Mouse (Mus musculus): ENCODE data around the gene Aldh18a1. TPM values are rescaled to one million over a fixed set of nuclear protein-coding genes. Genes with fewer than 3 reads are reported as not detected.

Gene Aldh18a1
- polyA plus RNA-seq, 1 experiment from 2014 or later = 51.4 TPM

DNA sequence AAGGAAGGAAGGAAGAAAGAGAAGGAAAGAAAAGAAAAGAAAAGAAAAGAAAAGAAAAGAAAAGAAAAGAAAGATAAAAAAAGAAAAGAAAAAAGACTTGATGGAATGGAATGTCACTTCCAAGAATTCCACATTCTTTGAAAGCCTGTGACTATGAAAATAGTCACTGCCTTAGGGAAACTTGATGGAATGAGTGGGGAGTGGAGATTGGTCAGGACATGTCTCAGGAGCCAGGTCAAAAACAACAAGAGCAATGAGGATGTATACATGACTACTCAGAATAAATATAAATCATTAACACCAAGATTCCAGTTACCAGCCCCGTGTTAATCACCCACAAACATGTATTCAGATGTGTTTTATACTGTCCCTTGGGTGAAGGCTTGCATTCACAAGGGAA lies 69.6 kb downstream of the Aldh18a1 start:
- WGBS = 72% methylated on average over 1 of the region's 1 CpGs
- Histone ChIP-seq H3K36me3 (no peaks in the 10 kb centered on the region), H3K4me3 (no peak overlapping the region), H3K4me2 (no peak overlapping the region), H3K27me3 (no peaks in the 10 kb centered on the region), H3K4me1 (replicated peaks) (no peaks in the 10 kb centered on the region), H3K9ac (no peak overlapping the region), H3K27ac (replicated peaks) (no peak overlapping the region), H3K9me3 (no peaks in the 10 kb centered on the region)
- no peak for ATAC-seq (ENCODE audit: low FRiP score, low read depth)

DNA sequence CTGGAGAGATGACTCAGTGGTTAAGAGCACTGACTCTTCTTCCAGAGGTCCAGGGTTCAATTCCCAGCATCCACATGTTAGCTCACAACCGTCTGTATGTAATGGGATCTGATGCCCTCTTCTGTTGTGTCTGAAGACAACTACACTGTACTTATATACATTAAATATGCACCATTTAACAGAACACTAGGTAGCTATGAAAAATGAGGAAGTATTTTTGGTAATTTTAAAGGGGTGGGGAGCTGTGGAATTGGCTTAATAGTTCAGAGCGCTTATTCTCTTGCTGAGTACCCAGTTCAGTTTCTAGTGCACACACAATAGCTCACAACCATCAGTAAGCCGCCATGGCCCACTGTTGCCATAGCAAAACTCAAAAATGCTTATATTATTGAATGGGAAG lies 72.7 kb downstream of the Aldh18a1 start:
- Histone ChIP-seq H3K4me2 (no peak overlapping the region), H3K4me1 (replicated peaks) (peaks cover 17% of the 10 kb centered on the region), H3K27ac (replicated peaks) (no peak overlapping the region), H3K36me3 (no peaks in the 10 kb centered on the region), H3K9ac (no peak overlapping the region), H3K27me3 (no peaks in the 10 kb centered on the region), H3K4me3 (no peak overlapping the region), H3K9me3 (no peaks in the 10 kb centered on the region)
- no peak for ATAC-seq (ENCODE audit: low FRiP score, low read depth)
- 90% methylated on average over 3 of the region's 3 CpGs for WGBS

DNA sequence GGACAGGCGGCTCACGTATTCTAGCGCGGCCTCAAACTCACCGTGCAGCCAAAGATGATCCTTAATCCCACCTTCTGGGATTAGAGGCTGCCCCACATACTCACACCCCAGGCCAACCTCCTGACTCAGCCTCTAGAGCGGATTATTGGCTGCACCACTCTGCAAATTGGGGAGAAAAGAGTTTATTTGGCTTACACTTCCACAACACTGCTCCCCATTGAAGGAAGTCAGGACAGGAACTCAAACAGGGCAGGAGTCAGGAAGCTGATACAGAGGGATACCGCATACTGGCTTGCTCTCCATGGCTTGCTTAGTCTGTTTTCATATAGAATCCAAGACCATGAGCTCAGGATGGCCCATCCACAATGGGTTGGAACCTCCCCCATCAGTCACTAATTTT lies 73.9 kb downstream of the Aldh18a1 start:
- H3K36me3 ChIP-seq = no peaks in the 10 kb centered on the region
- H3K9ac ChIP-seq = no peak overlapping the region
- no peak for ATAC-seq (ENCODE audit: low FRiP score, low read depth)
- no peaks in the 10 kb centered on the region for H3K27me3 ChIP-seq
- no peaks in the 10 kb centered on the region for H3K9me3 ChIP-seq
- no peak overlapping the region for H3K4me2 ChIP-seq
- peaks cover 28% of the 10 kb centered on the region for H3K4me1 ChIP-seq (replicated peaks)
- 82% methylated on average over 7 of the region's 7 CpGs for WGBS
- H3K27ac ChIP-seq (replicated peaks) = no peak overlapping the region
- H3K4me3 ChIP-seq = no peak overlapping the region

DNA sequence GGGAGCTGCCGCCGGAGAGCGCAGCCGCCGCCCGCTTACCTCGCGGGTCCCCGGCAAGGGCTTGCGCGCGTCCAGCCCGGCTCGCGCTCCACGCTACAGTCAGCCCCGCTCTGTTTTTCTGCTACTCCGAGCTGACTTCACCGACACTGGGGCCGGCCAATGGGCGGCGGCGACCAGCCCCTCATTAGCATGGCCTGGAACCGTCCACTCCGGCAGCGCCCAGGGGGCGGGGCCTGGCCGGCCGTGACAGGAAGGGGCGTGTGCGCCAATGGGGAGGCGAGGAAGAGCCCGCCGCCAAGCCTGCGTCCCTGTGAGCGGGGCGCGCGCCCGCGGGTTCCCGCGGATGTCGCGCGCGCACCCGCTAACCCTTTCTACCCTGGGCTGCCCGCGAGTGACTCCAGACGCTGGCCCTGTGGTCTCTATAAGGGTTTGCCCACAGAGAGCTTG lies 74.6 kb downstream of the Aldh18a1 start, which contains the start of gene Sorbs1:
TSS of gene Sorbs1 (minus strand) at position 148 of the 447 bp plus-strand sequence.
- H3K4me1 ChIP-seq (replicated peaks) = peaks cover 28% of the 10 kb centered on the region
- 3% methylated on average over 51 of the region's 51 CpGs for WGBS
- peak within 1 kb of the TSS; percentile 78 for H3K4me2 ChIP-seq
- no peaks in the 10 kb centered on the region for H3K9me3 ChIP-seq
- H3K9ac ChIP-seq = peak within 1 kb of the TSS; percentile 73
- ATAC-seq (ENCODE audit: low FRiP score, low read depth) = peak; percentile 97
- no peaks in the 10 kb centered on the region for H3K36me3 ChIP-seq
- peak within 1 kb of the TSS; percentile 90 for H3K27ac ChIP-seq (replicated peaks)
- peak within 1 kb of the TSS; percentile 77 for H3K4me3 ChIP-seq
- H3K27me3 ChIP-seq = no peaks in the 10 kb centered on the region

DNA sequence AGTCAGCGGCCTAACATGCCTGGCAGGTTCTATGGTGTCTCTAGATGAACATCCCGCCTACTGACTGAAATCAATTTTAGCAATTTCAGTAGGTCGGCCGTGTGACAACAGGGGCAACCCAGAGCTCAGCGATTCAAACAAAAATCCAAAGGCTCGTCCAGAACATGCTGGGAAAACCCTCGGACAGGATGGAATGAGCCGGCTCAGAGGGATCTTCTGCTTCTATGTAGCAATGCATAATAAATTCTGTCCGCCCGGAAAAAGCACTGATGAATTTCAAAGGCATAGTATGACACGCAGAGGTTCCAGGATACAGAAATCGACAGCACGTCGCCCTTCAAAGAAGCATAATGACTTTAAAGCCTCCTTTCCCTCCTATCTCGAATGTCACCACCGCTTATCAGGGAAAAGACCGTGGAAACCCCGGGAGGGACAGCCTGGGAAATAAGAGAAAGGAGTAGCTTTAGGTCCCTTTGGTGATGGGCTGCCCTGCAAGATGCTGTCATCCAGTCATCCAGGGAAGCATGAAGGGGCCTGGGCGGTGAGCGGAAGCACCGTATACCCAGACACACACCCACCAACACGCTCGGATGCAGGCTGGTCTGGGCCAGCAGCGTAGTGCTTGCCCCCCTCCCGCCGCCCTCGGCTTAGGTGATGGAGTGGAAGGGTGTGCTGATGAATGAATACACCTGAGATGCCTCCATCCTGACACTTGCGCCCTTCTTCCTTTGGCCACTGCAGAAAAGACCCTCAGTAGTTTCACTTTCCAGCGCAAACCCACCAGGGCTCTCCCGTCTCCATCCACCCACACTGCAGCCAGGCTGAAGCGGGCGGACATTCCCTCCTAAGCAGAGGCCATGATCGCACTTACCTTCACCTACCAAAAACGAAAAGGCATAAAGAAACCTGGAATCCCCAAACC lies 75.5 kb downstream of the Aldh18a1 start:
- Histone ChIP-seq H3K4me1 (replicated peaks) (peaks cover 28% of the 10 kb centered on the region), H3K27ac (replicated peaks) (peak overlapping the region; percentile 90), H3K27me3 (no peaks in the 10 kb centered on the region), H3K9me3 (no peaks in the 10 kb centered on the region), H3K4me2 (peak overlapping the region; percentile 78), H3K9ac (peak overlapping the region; percentile 73), H3K36me3 (no peaks in the 10 kb centered on the region), H3K4me3 (peak overlapping the region; percentile 77)
- ATAC-seq (ENCODE audit: low FRiP score, low read depth) = peak; percentile 35
- under 1% methylated on average over 34 of the region's 34 CpGs for WGBS

DNA sequence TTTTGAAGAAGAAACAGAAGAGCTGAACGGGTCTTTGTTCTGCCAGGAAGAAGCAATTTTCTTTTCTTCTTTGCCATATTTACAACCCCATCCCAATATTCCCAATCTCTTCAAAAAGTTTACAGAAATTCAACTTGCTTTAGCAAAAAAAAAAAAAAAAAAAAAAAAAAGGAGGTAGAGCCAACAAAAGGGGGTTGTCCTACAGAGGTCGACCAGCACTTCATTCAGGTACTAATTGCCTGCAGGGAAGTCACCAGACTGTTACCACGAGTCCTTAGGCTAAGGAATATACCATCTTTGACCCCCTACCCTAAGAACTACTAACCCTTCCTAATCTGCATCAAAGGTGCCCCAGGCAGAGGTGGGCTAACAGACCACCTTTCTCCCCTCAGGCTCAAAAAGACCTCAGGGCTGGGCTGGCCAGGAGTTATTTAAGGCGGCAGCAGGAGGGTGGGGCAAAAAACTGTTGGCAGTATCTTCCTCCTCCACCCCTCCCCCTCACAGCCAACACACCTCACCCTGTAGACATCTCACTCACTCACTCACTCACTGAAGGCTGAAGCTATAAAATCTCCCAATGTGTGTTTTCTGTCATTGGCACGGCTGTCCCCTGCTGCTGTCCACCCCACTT lies 76.5 kb downstream of the Aldh18a1 start:
- 18% methylated on average over 5 of the region's 5 CpGs for WGBS
- ATAC-seq (ENCODE audit: low FRiP score, low read depth) = no peak
- peak overlapping the region; percentile 73 for H3K9ac ChIP-seq

DNA sequence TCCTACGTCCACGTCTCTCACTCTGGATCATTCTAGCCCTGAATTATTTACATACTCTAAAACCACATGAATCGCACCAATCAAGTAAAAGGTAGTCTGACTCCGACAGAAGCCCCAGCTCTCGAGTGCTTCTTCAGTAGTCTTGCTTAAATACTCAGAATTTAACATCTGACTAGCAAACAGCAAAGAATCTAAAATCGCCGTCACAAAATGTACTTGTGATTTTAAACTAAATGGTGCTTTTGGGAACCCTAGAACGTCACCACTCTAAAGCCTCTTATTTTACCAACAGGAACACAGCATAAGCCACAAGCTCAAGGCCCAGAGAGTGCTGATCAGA lies 77.2 kb downstream of the Aldh18a1 start:
- Histone ChIP-seq H3K4me3 (peak overlapping the region; percentile 77), H3K27ac (replicated peaks) (peak overlapping the region; percentile 7; the same call in 1 of the 2 replicates), H3K27me3 (no peaks in the 10 kb centered on the region), H3K9me3 (no peaks in the 10 kb centered on the region), H3K4me2 (peak overlapping the region; percentile 78), H3K4me1 (replicated peaks) (peaks cover 28% of the 10 kb centered on the region), H3K36me3 (no peaks in the 10 kb centered on the region), H3K9ac (peak overlapping the region; percentile 73; the same call in 1 of the 2 replicates)
- 47% methylated on average over 8 of the region's 8 CpGs for WGBS
- no peak for ATAC-seq (ENCODE audit: low FRiP score, low read depth)

More for the DNA sequence above, 76.5 kb downstream of the Aldh18a1 start:
- no peaks in the 10 kb centered on the region for H3K9me3 ChIP-seq
- no peaks in the 10 kb centered on the region for H3K36me3 ChIP-seq
- peak overlapping the region; percentile 77 for H3K4me3 ChIP-seq
- H3K4me2 ChIP-seq = peak overlapping the region; percentile 78
- H3K4me1 ChIP-seq (replicated peaks) = peaks cover 28% of the 10 kb centered on the region
- H3K27ac ChIP-seq (replicated peaks) = peak overlapping the region; percentile 90
- H3K27me3 ChIP-seq = no peaks in the 10 kb centered on the region

DNA sequence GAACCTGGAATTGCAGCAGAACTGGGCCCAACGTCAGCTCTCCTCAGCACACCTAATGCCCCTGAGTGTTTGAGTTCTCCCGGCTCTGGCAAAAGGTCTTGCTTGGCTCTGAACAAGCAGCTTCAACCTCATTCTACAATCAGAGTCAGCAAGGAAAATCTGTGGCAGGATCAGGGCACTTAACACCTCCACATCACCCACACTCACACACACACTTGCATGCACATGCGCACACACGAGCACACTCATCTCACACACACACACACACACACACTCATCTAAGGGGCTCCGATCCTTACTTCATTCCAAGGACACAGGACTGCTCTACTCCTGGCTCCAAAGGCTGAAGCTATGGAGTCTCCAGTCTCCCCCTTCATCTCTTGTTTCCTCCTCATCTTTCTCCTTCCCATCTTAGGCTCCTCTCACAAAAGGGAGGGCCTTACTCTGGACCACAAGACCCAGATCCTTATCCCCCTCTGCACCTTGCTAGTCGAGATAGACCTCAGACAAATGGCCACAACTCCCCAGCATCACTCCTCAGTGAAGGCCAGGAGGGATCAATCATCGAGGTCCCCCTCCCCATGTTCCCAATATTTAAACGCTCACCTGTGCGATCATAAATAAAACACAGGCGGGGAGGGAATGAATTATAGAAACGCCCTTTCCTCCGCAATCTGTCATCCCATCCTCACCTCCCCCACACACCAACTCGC lies 77.7 kb downstream of the Aldh18a1 start:
- Histone ChIP-seq H3K36me3 (no peaks in the 10 kb centered on the region), H3K4me2 (peak overlapping the region; percentile 78), H3K9me3 (no peaks in the 10 kb centered on the region), H3K4me1 (replicated peaks) (peaks cover 28% of the 10 kb centered on the region), H3K4me3 (peak overlapping the region; percentile 77), H3K9ac (peak overlapping the region; percentile 73; the same call in 1 of the 2 replicates), H3K27me3 (no peaks in the 10 kb centered on the region), H3K27ac (replicated peaks) (0 out of 2 replicates have a peak overlapping the region, but pooled peaks have one; percentile 8)
- 70% methylated on average over 13 of the region's 13 CpGs for WGBS
- ATAC-seq (ENCODE audit: low FRiP score, low read depth) = no peak

DNA sequence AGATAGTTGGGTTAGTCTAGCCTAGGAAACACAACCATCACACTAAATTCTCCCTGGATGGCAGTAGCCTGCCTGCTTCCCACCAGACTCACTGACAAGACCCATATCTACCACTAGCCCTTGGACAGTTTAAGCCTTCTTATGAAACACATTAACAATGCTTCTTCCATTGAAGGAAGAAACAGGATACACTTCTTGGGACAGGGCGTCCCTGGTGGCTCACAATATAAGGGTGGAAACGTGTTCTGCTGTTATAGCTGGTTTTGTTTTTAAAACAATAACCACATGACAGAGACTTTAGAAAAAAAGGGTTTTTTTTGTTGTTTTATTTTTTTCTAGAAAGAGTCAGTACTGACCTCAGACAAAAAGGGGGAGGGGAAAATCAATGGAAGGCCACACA lies 79.0 kb downstream of the Aldh18a1 start:
- 65% methylated on average over 2 of the region's 2 CpGs for WGBS
- Histone ChIP-seq H3K9ac (no peak overlapping the region), H3K27ac (replicated peaks) (no peak overlapping the region), H3K4me1 (replicated peaks) (peaks cover 28% of the 10 kb centered on the region), H3K27me3 (no peaks in the 10 kb centered on the region), H3K36me3 (no peaks in the 10 kb centered on the region), H3K9me3 (no peaks in the 10 kb centered on the region), H3K4me2 (no peak overlapping the region), H3K4me3 (no peak overlapping the region)
- no peak for ATAC-seq (ENCODE audit: low FRiP score, low read depth)

DNA sequence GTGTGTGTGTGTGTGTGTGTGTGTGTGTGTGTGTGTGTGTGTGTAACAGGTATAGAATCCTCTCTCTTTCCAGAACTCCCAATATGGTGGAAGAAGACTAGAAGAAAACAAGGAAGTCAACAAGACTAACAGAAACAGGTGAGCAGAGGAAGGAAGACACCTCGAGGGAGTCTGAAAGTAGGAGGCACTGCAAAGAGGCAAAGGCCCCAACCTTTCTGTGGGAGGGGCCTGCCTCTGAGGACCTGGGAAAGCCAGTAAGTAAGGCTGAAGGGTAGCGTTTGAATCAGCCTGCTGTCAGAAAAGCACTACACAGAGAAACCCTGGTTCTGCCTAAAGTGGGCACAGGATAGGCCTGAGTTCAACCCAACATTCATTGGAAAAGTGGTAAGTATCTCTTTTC lies 79.4 kb downstream of the Aldh18a1 start:
- Histone ChIP-seq H3K9ac (no peak overlapping the region), H3K4me2 (no peak overlapping the region), H3K27ac (replicated peaks) (no peak overlapping the region), H3K4me3 (no peak overlapping the region), H3K27me3 (no peaks in the 10 kb centered on the region), H3K36me3 (no peaks in the 10 kb centered on the region), H3K4me1 (replicated peaks) (peaks cover 28% of the 10 kb centered on the region), H3K9me3 (no peaks in the 10 kb centered on the region)
- WGBS = 51% methylated on average over 2 of the region's 2 CpGs
- ATAC-seq (ENCODE audit: low FRiP score, low read depth) = no peak

DNA sequence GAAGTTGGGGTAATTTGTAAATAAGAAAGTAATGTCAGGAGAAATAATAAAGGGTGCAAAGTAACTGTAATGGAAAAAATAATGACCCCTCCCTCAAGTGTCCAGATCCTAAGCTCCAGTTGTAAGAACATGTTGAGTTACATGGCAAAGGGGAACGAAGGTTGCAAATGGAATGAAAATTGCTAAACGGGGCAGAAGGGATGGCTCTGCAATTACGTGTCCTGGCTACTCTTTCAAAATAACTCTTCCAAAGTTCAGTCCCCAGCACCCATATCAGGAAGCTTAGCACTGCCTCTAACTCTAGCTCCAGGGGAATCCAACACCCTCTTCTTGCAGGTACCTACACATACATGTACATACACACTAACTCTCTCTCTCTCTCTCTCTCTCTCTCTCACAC lies 81.3 kb downstream of the Aldh18a1 start:
- Histone ChIP-seq H3K27ac (replicated peaks) (no peak overlapping the region), H3K4me1 (replicated peaks) (peaks cover 24% of the 10 kb centered on the region), H3K27me3 (no peaks in the 10 kb centered on the region), H3K36me3 (no peaks in the 10 kb centered on the region), H3K4me3 (no peak overlapping the region), H3K4me2 (no peak overlapping the region), H3K9ac (no peak overlapping the region), H3K9me3 (no peaks in the 10 kb centered on the region)
- 86% methylated on average over 3 of the region's 3 CpGs for whole genome bisulfite sequencing
- ATAC-seq (ENCODE audit: low FRiP score, low read depth) = no peak

DNA sequence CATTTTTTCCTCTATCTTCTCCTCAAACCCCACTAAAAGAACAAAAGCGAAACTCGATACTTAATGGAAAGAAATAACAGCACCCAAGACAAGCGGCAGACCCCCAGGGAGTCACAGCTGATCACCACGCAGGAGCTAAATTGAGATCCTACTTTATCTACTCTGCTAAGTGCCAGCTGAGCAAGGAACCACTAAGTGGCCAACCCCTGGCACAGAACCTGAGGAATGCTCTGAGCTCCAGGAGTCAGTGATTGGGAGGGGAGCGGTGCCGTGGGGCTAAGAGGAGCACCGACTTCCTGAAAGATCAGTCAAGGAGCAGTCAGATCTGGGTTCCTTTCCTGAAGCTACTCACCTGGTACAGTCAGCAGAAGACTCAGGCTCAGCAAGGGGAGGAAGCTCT lies 83.9 kb downstream of the Aldh18a1 start:
- no peak overlapping the region for H3K4me2 ChIP-seq
- no peaks in the 10 kb centered on the region for H3K9me3 ChIP-seq
- H3K36me3 ChIP-seq = no peaks in the 10 kb centered on the region
- WGBS = 93% methylated on average over 7 of the region's 7 CpGs
- peaks cover under 1% of the 10 kb centered on the region for H3K4me1 ChIP-seq (replicated peaks)
- H3K27me3 ChIP-seq = no peaks in the 10 kb centered on the region
- no peak overlapping the region for H3K4me3 ChIP-seq
- ATAC-seq (ENCODE audit: low FRiP score, low read depth) = no peak
- H3K27ac ChIP-seq (replicated peaks) = no peak overlapping the region
- H3K9ac ChIP-seq = no peak overlapping the region

Measured in hindbrain, embryonic 15.5 days (tissue).